Mouse (Mus musculus) liver, embryonic 14.5 days (tissue): ENCODE measurements at regions not wholly inside any gene's neighbourhood (a gene's known extent, or its start where the extent isn't known, plus 50 kb on each side); places are given as distances from the start of the nearest gene placed in this dataset.

Experiments used
- CTCF ChIP-seq: IDR thresholded peaks from 2 replicates; pipeline ENCODE4 v1.5.1; 2016; ENCODE audit warnings: antibody characterized with exemption, low read depth, control low read depth
- EP300 ChIP-seq: IDR thresholded peaks from 2 replicates; pipeline ENCODE4 v1.6.1; 2016; ENCODE audit warnings: antibody characterized with exemption, low read depth

DNA sequence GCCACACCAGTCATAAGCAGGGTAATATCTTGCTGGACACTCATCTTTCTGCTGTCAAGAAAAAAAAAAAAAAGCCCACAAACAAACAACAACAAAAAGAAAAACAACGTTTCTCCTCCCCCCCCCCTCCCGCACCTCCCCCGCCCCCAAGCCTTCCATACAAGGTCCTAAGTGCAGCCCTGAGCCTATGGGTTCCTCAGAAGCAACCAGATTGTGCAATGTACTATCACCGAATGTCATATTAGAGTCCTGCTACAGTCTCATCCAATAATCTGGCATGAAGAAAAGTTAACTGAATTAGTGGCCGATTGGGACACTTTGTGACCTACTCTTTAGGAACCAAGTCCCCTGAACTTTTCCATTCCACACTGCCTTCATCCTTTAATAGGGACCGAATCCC, 161.5 kb downstream of the Gm10295 start:
- TF ChIP-seq EP300 (no peak), CTCF (no peak)
